Mouse (Mus musculus): ENCODE measurements around the gene Ccdc93.

DNA sequence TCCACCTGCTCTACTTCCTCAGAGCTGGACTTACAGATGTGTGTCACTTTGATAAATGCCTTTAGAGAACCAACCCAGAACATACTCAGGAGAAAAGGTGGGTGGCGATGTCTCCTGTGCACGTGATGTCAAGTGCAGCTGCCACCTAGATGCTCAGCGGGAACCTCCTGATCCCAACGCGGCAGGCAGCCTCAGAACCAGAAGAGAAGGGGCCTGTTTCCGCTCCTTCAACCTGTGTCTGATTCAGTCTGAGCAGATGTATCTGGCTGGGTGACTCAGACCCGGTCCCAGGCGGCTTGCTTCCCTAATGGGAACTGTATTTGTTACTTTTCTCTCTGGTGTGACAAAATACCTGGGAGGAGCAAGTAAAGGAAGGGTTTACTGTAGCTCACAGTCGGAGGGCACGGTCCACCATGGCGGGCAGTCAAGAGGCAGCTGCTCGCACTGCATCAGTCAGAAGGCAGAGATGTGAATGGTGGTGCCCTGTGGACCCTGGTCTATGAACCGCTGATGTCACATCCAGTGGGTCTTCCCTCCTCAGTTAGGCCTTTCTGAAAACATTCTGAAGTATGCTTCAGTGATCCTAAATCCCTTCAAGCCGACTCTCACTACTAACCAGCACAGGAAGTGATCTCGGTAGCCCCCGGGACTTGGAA is 120.1 kb downstream of the Ccdc93 start:
- TF ChIP-seq POLR2A (IDR thresholded peaks at IDR 0.05; ENCODE audit: extremely low read depth, insufficient read depth, low read length) (no peak), CTCF (IDR thresholded peaks at IDR 0.05; ENCODE audit: extremely low read depth, insufficient read depth, low read length) (no peak)

Measured in cortical plate, adult 2 months (tissue).